Mouse (Mus musculus): ENCODE results near the gene Clec12a. TPM values are rescaled to one million over a fixed set of nuclear protein-coding genes. Genes with fewer than 3 reads are reported as not detected.
A peak's percentile ranks its signal among the peaks of the same experiment; 100 is the strongest.

Clec12a gene
- polyA plus RNA-seq, 1 experiment: 0.61 TPM

DNA sequence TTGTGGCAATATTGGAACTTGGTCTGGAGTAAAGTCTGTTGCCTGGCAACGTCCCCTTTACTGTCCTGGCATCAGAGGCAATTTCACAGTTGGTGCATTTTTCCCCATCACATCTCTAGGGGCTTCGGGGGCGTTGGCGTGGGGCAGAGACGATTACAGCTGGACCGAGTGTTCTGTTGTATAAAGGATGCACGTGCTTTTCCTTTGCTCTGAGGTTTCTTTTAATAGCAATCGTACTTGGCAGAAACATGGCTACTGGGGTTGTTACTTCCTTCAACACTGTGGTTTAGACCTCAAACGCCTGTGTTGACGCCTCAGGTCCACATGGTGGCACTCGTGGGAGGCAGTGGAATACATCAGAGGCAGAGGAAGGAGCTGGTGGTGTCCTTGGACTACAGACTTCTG is 8.8 kb upstream of the Clec12a start:
- H3K27ac ChIP-seq (ENCODE audit: insufficient read depth, low read length): no peak overlapping the region
- no peaks in the 10 kb centered on the region for H3K4me1 ChIP-seq (ENCODE audit: control insufficient read depth, insufficient read depth, low read length)
- no peak overlapping the region for H3K4me3 ChIP-seq (ENCODE audit: insufficient read depth, low read length)
- TF ChIP-seq POLR2A (IDR thresholded peaks at IDR 0.05; ENCODE audit: low read depth, low read length) (no peak), CTCF (IDR thresholded peaks at IDR 0.05; ENCODE audit: borderline replicate concordance, insufficient read depth, low read length) (peak; percentile 63; the same call in 1 of the 2 replicates)

DNA sequence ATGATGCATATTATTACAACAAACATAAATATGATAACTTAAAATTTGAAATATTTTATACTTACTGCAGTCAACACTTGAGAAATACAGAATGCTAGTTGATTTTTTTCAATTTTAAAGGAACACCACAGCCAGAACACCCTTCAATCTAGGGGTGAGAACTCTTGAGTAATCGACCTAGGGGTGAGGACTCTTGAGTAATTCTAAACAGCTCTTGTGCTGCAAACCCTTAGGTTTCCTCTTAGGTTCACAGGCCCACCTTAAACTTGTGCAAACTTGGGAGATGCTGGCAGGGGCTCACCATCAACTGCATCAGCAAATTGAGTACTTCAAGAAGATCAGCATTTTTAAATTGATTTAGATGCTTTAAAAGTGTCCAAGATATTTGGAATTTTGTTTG is 4.7 kb upstream of the Clec12a start:
- no peaks in the 10 kb centered on the region for H3K4me1 ChIP-seq (ENCODE audit: control insufficient read depth, insufficient read depth, low read length)
- TF ChIP-seq CTCF (IDR thresholded peaks at IDR 0.05; ENCODE audit: borderline replicate concordance, insufficient read depth, low read length) (no peak), POLR2A (IDR thresholded peaks at IDR 0.05; ENCODE audit: low read depth, low read length) (no peak)
- no peak overlapping the region for H3K4me3 ChIP-seq (ENCODE audit: insufficient read depth, low read length)
- H3K27ac ChIP-seq (ENCODE audit: insufficient read depth, low read length): no peak overlapping the region

- Histone ChIP-seq H3K27ac (ENCODE audit: insufficient read depth, low read length) (no peak overlapping the region), H3K4me1 (ENCODE audit: control insufficient read depth, insufficient read depth, low read length) (no peaks in the 10 kb centered on the region), H3K4me3 (ENCODE audit: insufficient read depth, low read length) (no peak overlapping the region)
- no peak for TF ChIP-seq POLR2A (IDR thresholded peaks at IDR 0.05; ENCODE audit: low read depth, low read length)
- TF ChIP-seq CTCF (IDR thresholded peaks at IDR 0.05; ENCODE audit: borderline replicate concordance, insufficient read depth, low read length): no peak
Observed at GRCm38 (mm10) chr6:129344408-129344807, 1.9 kb downstream of the Clec12a start.

- Histone ChIP-seq H3K4me3 (ENCODE audit: insufficient read depth, low read length) (no peak overlapping the region), H3K27ac (ENCODE audit: insufficient read depth, low read length) (no peak overlapping the region), H3K4me1 (ENCODE audit: control insufficient read depth, insufficient read depth, low read length) (no peaks in the 10 kb centered on the region)
- no peak for TF ChIP-seq POLR2A (IDR thresholded peaks at IDR 0.05; ENCODE audit: low read depth, low read length)
Observed at GRCm38 (mm10) chr6:129349524-129350352, 7.2 kb downstream of the Clec12a start.

DNA sequence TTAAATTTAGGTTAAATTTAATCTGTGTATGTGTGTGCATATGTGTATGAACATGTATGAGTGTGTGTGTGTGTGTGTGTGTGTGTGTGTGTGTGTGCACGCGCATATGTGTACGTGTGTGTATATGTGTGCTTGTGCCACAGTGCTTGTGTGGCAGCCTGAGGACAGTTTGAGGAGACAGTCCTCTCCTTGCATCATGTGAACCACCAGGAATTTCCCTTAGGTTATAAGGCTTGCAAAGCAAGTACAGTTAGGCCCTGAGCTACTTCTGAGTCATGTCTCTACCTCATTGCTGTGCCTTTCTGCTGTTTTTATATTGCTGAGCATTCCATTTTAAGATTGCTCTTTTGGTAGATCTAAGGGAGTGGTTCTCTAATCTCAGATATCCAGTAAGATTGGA is 8.6 kb downstream of the Clec12a start:
- no peak overlapping the region for H3K27ac ChIP-seq (ENCODE audit: insufficient read depth, low read length)

DNA sequence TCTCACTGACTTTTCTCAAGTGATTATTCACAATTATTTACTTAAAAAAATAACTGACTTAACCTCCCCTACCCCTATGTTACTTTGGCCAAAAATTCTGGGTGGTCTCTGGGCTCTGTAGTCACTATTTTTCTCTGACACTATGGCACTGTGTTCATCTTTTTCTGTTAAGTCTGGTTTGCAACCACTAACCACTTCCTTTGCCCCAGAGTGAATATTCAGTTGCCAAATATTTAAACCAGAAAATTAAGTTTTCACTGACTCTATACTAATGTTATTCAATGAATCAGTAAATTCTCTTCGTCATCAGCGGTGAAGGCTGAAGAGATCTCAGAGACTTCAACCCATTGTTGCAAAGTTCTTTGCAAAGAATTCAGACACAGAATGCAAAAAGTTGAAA is 13.3 kb downstream of the Clec12a start:
- no peaks in the 10 kb centered on the region for H3K4me1 ChIP-seq (ENCODE audit: control insufficient read depth, insufficient read depth, low read length)
- no peak overlapping the region for H3K27ac ChIP-seq (ENCODE audit: insufficient read depth, low read length)
- TF ChIP-seq CTCF (IDR thresholded peaks at IDR 0.05; ENCODE audit: borderline replicate concordance, insufficient read depth, low read length): no peak
- no peak for TF ChIP-seq POLR2A (IDR thresholded peaks at IDR 0.05; ENCODE audit: low read depth, low read length)
- no peak overlapping the region for H3K4me3 ChIP-seq (ENCODE audit: insufficient read depth, low read length)

More for the DNA sequence above, 8.6 kb downstream of the Clec12a start:
- no peak overlapping the region for H3K4me3 ChIP-seq (ENCODE audit: insufficient read depth, low read length)
- no peaks in the 10 kb centered on the region for H3K4me1 ChIP-seq (ENCODE audit: control insufficient read depth, insufficient read depth, low read length)
- TF ChIP-seq POLR2A (IDR thresholded peaks at IDR 0.05; ENCODE audit: low read depth, low read length) (no peak), CTCF (IDR thresholded peaks at IDR 0.05; ENCODE audit: borderline replicate concordance, insufficient read depth, low read length) (no peak)

DNA sequence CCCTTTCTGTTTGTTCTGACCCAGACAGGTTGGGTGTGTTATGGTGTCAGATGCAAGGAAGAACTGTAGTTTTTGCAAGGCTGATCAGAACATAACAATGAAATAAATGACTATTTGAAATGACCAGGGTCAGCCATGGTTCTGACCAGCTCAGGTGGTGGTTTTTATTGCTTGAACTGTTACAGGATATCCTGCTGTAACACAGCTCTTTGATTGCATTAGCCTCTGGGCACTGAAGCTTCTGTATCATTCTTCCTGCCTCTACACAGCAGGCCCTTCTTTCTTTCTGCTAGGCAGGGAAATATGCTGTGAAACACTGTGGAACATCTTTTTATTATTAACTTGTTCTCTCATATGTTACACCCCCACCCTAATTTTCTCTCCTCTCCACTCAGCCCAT is 13.9 kb downstream of the Clec12a start:
- Histone ChIP-seq H3K4me3 (ENCODE audit: insufficient read depth, low read length) (no peak overlapping the region), H3K4me1 (ENCODE audit: control insufficient read depth, insufficient read depth, low read length) (no peaks in the 10 kb centered on the region), H3K27ac (ENCODE audit: insufficient read depth, low read length) (no peak overlapping the region)
- TF ChIP-seq POLR2A (IDR thresholded peaks at IDR 0.05; ENCODE audit: low read depth, low read length): no peak
- no peak for TF ChIP-seq CTCF (IDR thresholded peaks at IDR 0.05; ENCODE audit: borderline replicate concordance, insufficient read depth, low read length)

GRCm38 (mm10) chr6:129359515-129359914 is 17.0 kb downstream of the Clec12a start:
- Histone ChIP-seq H3K4me3 (ENCODE audit: insufficient read depth, low read length) (no peak overlapping the region), H3K27ac (ENCODE audit: insufficient read depth, low read length) (no peak overlapping the region)
- TF ChIP-seq CTCF (IDR thresholded peaks at IDR 0.05; ENCODE audit: borderline replicate concordance, insufficient read depth, low read length) (no peak), POLR2A (IDR thresholded peaks at IDR 0.05; ENCODE audit: low read depth, low read length) (no peak)

GRCm38 (mm10) chr6:129363942-129364341 is 21.5 kb downstream of the Clec12a start:
- TF ChIP-seq POLR2A (IDR thresholded peaks at IDR 0.05; ENCODE audit: low read depth, low read length) (no peak), CTCF (IDR thresholded peaks at IDR 0.05; ENCODE audit: borderline replicate concordance, insufficient read depth, low read length) (no peak)
- Histone ChIP-seq H3K4me1 (ENCODE audit: control insufficient read depth, insufficient read depth, low read length) (no peaks in the 10 kb centered on the region), H3K4me3 (ENCODE audit: insufficient read depth, low read length) (no peak overlapping the region), H3K27ac (ENCODE audit: insufficient read depth, low read length) (no peak overlapping the region)

More at GRCm38 (mm10) chr6:129359515-129359914, 17.0 kb downstream of the Clec12a start:
- no peaks in the 10 kb centered on the region for H3K4me1 ChIP-seq (ENCODE audit: control insufficient read depth, insufficient read depth, low read length)

GRCm38 (mm10) chr6:129365959-129366359 is 23.5 kb downstream of the Clec12a start:
- Histone ChIP-seq H3K4me3 (ENCODE audit: insufficient read depth, low read length) (no peak overlapping the region), H3K4me1 (ENCODE audit: control insufficient read depth, insufficient read depth, low read length) (no peaks in the 10 kb centered on the region), H3K27ac (ENCODE audit: insufficient read depth, low read length) (no peak overlapping the region)
- no peak for TF ChIP-seq CTCF (IDR thresholded peaks at IDR 0.05; ENCODE audit: borderline replicate concordance, insufficient read depth, low read length)
- TF ChIP-seq POLR2A (IDR thresholded peaks at IDR 0.05; ENCODE audit: low read depth, low read length): no peak
